Mouse (Mus musculus): ENCODE data around the gene Scpep1. TPM values are rescaled to one million over a fixed set of nuclear protein-coding genes. Genes with fewer than 3 reads are reported as not detected.
"Not testable (repeated sequence)": the region's sequence is repeated elsewhere in the genome, so short reads cannot be mapped to it uniquely, and the experiment has no call there.

Gene Scpep1
- polyA plus RNA-seq, 1 experiment from 2014 or later = 37.9 TPM

DNA sequence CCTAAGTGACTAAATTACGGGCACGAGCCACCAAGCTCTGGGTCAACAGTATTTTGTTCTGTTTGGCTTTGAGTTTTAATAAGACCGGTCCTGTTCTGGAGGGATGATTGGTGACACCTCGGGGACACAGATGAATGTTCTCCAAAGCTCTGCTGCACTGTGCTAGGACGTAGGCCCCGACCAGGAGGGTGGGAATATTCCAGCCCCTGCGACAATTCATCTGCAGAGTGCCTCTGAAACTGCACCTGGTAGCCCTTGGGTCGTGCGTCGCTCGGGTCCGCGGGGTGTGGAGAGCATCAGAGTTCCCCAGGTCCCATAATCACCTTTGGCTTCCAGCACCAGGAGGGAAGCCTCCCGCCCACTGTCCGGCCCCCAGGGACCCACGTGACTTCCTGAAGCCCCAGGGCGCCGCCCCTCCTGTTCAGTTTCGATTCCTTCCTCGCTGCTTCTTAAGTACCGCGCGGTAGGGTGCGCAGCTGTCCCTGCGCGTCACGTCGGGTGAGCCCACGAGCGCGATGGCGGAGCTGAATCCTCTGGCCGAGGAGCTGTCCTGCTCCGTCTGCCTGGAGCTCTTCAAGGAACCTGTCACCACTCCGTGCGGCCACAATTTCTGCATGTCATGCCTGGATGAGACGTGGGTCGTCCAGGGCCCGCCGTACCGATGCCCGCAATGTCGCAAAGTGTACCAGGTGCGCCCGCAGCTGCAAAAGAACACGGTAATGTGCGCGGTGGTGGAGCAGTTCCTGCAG, 43.9 kb upstream of the Scpep1 start, which contains the start of gene Trim25:
Gene Trim25, plus strand, starts transcription at position 403 of the 749 bp plus-strand sequence.
- peak within 1 kb of the TSS; percentile 33 for H3K4me3 ChIP-seq (ENCODE audit: low read depth, low read length)
- ATAC-seq = no peak
- H3K4me2 ChIP-seq (ENCODE audit: low read length) = peak within 1 kb of the TSS; percentile 44
- no peaks in the 10 kb centered on the region for H3K4me1 ChIP-seq (ENCODE audit: control insufficient read depth, insufficient read depth, low read length)
- no peak within 1 kb of the TSS for H3K27ac ChIP-seq (ENCODE audit: low read length)
- peaks cover 25% of the 10 kb centered on the region for H3K27me3 ChIP-seq (ENCODE audit: control insufficient read depth, insufficient read depth, low read depth, low read length)
- no peaks in the 10 kb centered on the region for H3K36me3 ChIP-seq (ENCODE audit: control insufficient read depth, insufficient read depth, low read length)
- 4% methylated on average over 48 of the region's 48 CpGs for WGBS
- H3K9me3 ChIP-seq (replicated peaks; ENCODE audit: control insufficient read depth, low read length, poor library complexity, severe bottlenecking) = no peaks in the 10 kb centered on the region
- H3K9ac ChIP-seq (ENCODE audit: low read depth, low read length) = peak within 1 kb of the TSS; percentile 22

DNA sequence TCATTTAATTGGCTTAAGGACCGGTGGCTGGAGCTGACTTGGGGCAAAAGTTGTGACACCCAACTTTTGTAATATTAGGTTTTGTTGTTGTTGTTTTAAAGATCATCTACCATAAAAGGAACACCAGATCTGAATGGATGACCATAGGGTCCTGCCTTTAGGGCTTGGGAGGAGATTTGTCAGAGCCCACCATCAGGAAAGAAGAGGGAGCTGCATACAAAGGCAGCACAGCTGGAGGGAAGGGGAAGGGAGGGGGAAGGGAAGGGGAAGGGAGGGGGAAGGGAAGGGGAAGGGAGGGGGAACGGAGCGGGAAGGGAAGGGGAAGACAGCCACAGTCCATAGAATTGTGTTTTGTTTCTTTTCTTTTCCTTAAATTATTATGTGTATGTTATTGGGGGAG, 43.1 kb upstream of the Scpep1 start:
- WGBS = 20% methylated on average over 3 of the region's 3 CpGs
- no peak for ATAC-seq

DNA sequence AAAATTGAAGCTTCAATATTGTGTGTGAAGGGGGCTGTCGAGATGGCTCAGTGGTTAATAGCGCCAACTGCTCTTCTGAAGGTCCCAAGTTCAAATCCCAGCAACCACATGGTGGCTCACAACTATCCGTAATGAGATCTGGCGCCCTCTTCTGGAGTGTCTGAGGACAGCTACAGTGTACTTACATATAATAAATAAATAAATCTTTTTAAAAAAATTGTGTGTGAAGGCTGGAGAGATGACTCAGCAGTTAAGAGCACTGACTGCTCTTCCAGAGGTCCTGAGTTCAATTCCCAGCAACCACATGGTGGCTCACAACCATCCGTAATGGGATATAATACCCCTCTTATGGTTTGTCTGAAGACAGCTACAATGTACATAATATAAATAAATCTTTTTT, 42.1 kb upstream of the Scpep1 start:
- not testable (repeated sequence) for H3K9ac ChIP-seq (ENCODE audit: low read depth, low read length); H3K4me3 ChIP-seq (ENCODE audit: low read depth, low read length); H3K4me2 ChIP-seq (ENCODE audit: low read length); H3K36me3 ChIP-seq (ENCODE audit: control insufficient read depth, insufficient read depth, low read length); H3K4me1 ChIP-seq (ENCODE audit: control insufficient read depth, insufficient read depth, low read length); H3K9me3 ChIP-seq (replicated peaks; ENCODE audit: control insufficient read depth, low read length, poor library complexity, severe bottlenecking); H3K27ac ChIP-seq (ENCODE audit: low read length); ATAC-seq
- H3K27me3 ChIP-seq (ENCODE audit: control insufficient read depth, insufficient read depth, low read depth, low read length) = peaks cover 25% of the 10 kb centered on the region
- WGBS = 83% methylated on average over 5 of the region's 5 CpGs

More for the DNA sequence above, 43.1 kb upstream of the Scpep1 start:
- no peaks in the 10 kb centered on the region for H3K4me1 ChIP-seq (ENCODE audit: control insufficient read depth, insufficient read depth, low read length)
- no peak overlapping the region for H3K4me2 ChIP-seq (ENCODE audit: low read length)
- peaks cover 25% of the 10 kb centered on the region for H3K27me3 ChIP-seq (ENCODE audit: control insufficient read depth, insufficient read depth, low read depth, low read length)
- H3K4me3 ChIP-seq (ENCODE audit: low read depth, low read length) = no peak overlapping the region
- no peak overlapping the region for H3K27ac ChIP-seq (ENCODE audit: low read length)
- no peaks in the 10 kb centered on the region for H3K36me3 ChIP-seq (ENCODE audit: control insufficient read depth, insufficient read depth, low read length)
- no peak overlapping the region for H3K9ac ChIP-seq (ENCODE audit: low read depth, low read length)
- no peaks in the 10 kb centered on the region for H3K9me3 ChIP-seq (replicated peaks; ENCODE audit: control insufficient read depth, low read length, poor library complexity, severe bottlenecking)

DNA sequence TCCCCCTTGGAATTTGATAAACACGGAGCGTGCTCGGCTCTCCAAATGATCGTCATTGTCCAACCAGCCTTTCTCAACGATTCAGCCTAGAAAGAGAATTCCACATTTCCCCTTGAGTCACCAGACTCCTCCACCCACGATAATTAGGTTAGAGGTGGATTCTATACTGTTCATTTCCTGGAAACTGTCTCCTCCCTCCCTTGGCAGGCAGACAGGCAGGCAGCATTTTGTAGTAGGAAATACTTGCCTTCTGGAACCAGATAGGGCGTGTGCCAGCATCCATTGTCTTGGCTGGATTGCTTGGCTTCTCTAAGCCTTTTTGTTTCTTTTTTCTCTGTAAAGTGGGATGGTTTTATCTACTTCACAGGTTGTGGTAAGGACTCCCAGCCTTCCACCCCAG, 41.2 kb upstream of the Scpep1 start:
- no peaks in the 10 kb centered on the region for H3K9me3 ChIP-seq (replicated peaks; ENCODE audit: control insufficient read depth, low read length, poor library complexity, severe bottlenecking)
- ATAC-seq = no peak
- no peaks in the 10 kb centered on the region for H3K36me3 ChIP-seq (ENCODE audit: control insufficient read depth, insufficient read depth, low read length)
- H3K4me1 ChIP-seq (ENCODE audit: control insufficient read depth, insufficient read depth, low read length) = no peaks in the 10 kb centered on the region
- H3K4me3 ChIP-seq (ENCODE audit: low read depth, low read length) = no peak overlapping the region
- no peak overlapping the region for H3K27ac ChIP-seq (ENCODE audit: low read length)
- no peak overlapping the region for H3K9ac ChIP-seq (ENCODE audit: low read depth, low read length)
- no peak overlapping the region for H3K4me2 ChIP-seq (ENCODE audit: low read length)
- peaks cover 25% of the 10 kb centered on the region for H3K27me3 ChIP-seq (ENCODE audit: control insufficient read depth, insufficient read depth, low read depth, low read length)
- 73% methylated on average over 7 of the region's 7 CpGs for WGBS

DNA sequence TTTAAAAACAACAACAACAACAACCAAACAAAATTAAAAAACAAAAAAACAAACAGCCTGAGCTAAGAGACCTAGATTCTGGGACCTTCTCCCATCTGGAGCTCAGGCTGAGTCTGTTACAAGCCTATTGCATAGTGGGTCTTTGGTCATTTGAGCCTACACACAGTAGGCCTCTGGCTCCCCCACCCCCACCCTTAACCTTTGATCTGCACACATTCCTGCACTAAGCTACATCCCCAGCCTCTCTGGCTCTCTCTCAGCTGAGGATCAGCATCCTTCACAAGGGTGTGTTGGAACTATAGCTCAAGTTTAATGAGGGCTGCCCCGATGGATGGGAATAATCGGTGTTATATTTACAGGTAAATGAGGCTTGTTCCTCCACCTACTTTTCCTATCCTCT, 40.4 kb upstream of the Scpep1 start:
- no peak for ATAC-seq
- H3K4me2 ChIP-seq (ENCODE audit: low read length) = no peak overlapping the region
- no peaks in the 10 kb centered on the region for H3K9me3 ChIP-seq (replicated peaks; ENCODE audit: control insufficient read depth, low read length, poor library complexity, severe bottlenecking)
- peaks cover 25% of the 10 kb centered on the region for H3K27me3 ChIP-seq (ENCODE audit: control insufficient read depth, insufficient read depth, low read depth, low read length)
- no peak overlapping the region for H3K4me3 ChIP-seq (ENCODE audit: low read depth, low read length)
- WGBS = 93% methylated on average over 2 of the region's 2 CpGs
- no peak overlapping the region for H3K27ac ChIP-seq (ENCODE audit: low read length)
- peaks cover 6% of the 10 kb centered on the region for H3K36me3 ChIP-seq (ENCODE audit: control insufficient read depth, insufficient read depth, low read length)
- no peak overlapping the region for H3K9ac ChIP-seq (ENCODE audit: low read depth, low read length)
- no peaks in the 10 kb centered on the region for H3K4me1 ChIP-seq (ENCODE audit: control insufficient read depth, insufficient read depth, low read length)

DNA sequence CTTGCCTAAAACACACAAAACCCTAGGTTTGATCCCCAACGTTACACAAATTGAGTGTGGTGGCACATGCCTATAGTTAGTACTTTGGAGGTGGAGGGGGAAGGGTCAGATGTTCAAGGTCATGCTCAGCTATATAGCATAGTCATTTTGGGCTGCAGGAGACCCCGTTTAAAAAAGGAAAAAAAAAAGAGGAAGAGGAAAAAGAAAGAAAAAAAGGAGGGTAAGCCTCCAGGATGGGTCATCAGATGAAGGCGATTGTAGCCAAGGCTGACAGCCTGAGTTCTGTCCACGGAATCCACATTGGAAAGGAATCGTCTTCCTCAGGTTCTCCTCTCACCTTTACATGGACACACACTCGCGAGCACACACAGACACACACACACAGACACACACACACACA, 39.2 kb upstream of the Scpep1 start:
- Histone ChIP-seq H3K9ac (ENCODE audit: low read depth, low read length) (no peak overlapping the region), H3K4me3 (ENCODE audit: low read depth, low read length) (no peak overlapping the region), H3K9me3 (replicated peaks; ENCODE audit: control insufficient read depth, low read length, poor library complexity, severe bottlenecking) (no peaks in the 10 kb centered on the region), H3K27me3 (ENCODE audit: control insufficient read depth, insufficient read depth, low read depth, low read length) (peaks cover 15% of the 10 kb centered on the region), H3K4me1 (ENCODE audit: control insufficient read depth, insufficient read depth, low read length) (no peaks in the 10 kb centered on the region), H3K4me2 (ENCODE audit: low read length) (no peak overlapping the region), H3K36me3 (ENCODE audit: control insufficient read depth, insufficient read depth, low read length) (peaks cover 6% of the 10 kb centered on the region), H3K27ac (ENCODE audit: low read length) (no peak overlapping the region)
- WGBS = 90% methylated on average over 7 of the region's 7 CpGs
- ATAC-seq = no peak

DNA sequence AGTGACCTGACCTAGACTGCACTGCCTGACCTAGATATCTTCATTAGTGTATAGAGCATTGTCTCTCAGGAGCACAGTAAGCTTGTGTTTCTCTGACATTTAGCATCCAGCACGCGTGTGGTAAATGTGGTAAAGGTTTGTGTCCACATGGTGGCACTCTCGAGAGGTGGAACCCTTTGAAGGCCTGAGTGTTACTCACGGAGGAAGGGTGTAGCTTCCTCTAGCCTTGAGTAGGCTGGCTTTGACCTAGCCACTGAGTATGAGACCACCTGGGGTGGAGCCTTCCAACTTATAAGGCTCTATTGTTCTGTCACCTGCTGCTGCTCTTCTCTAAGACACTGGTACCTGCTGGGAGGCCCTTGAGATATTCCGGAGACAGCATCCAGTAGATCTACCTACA, 38.4 kb upstream of the Scpep1 start:
- 20% methylated on average over 5 of the region's 5 CpGs for WGBS
- H3K9me3 ChIP-seq (replicated peaks; ENCODE audit: control insufficient read depth, low read length, poor library complexity, severe bottlenecking) = no peaks in the 10 kb centered on the region
- ATAC-seq = no peak

DNA sequence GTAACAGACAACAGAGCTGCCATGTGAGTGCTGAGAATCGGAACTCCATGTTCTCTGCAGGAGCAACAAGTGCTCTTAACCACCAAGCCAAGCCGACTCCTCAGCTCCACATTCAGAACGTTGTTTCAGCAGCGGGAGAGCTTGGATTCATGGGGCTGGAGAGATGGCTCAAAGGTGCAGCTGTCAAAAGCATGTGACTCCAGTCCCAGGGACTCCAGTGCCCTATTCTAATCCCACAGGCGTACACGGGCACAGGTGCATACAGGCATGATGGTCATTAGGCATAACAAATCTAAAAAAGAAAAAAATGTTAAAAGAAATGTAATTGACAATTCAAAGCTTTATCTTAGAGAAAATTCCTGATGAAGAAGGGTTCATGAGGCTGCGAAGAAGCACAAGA, 37.9 kb upstream of the Scpep1 start:
- no peaks in the 10 kb centered on the region for H3K4me1 ChIP-seq (ENCODE audit: control insufficient read depth, insufficient read depth, low read length)
- no peaks in the 10 kb centered on the region for H3K9me3 ChIP-seq (replicated peaks; ENCODE audit: control insufficient read depth, low read length, poor library complexity, severe bottlenecking)
- WGBS = 55% methylated on average over 7 of the region's 7 CpGs
- peaks cover 4% of the 10 kb centered on the region for H3K27me3 ChIP-seq (ENCODE audit: control insufficient read depth, insufficient read depth, low read depth, low read length)
- no peak overlapping the region for H3K4me3 ChIP-seq (ENCODE audit: low read depth, low read length)
- peaks cover 6% of the 10 kb centered on the region for H3K36me3 ChIP-seq (ENCODE audit: control insufficient read depth, insufficient read depth, low read length)
- no peak overlapping the region for H3K9ac ChIP-seq (ENCODE audit: low read depth, low read length)
- no peak overlapping the region for H3K27ac ChIP-seq (ENCODE audit: low read length)
- no peak for ATAC-seq
- H3K4me2 ChIP-seq (ENCODE audit: low read length) = no peak overlapping the region

More for the DNA sequence above, 38.4 kb upstream of the Scpep1 start:
- no peak overlapping the region for H3K4me2 ChIP-seq (ENCODE audit: low read length)
- peaks cover 6% of the 10 kb centered on the region for H3K27me3 ChIP-seq (ENCODE audit: control insufficient read depth, insufficient read depth, low read depth, low read length)
- H3K36me3 ChIP-seq (ENCODE audit: control insufficient read depth, insufficient read depth, low read length) = peaks cover 6% of the 10 kb centered on the region
- no peak overlapping the region for H3K27ac ChIP-seq (ENCODE audit: low read length)
- H3K4me1 ChIP-seq (ENCODE audit: control insufficient read depth, insufficient read depth, low read length) = no peaks in the 10 kb centered on the region
- no peak overlapping the region for H3K4me3 ChIP-seq (ENCODE audit: low read depth, low read length)
- H3K9ac ChIP-seq (ENCODE audit: low read depth, low read length) = no peak overlapping the region

DNA sequence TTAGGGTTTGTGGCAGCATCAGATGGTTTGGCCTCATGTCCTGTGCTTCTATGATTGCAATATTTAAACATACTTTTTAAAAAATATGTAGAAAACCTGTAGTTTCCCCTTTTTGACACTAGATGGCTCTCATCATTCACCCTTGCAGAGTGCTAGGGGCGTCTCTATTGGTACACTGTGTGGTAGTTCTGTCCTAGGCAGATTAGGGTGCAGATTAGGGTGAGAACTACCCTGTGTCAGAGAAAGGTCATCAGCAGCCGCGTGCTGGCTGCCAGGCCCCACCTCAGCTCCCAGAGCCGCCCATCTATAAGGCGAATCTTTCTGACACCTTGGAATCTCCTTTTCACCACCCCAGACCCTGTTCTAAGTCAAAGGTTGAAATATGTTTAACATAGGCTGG, 34.3 kb upstream of the Scpep1 start:
- Histone ChIP-seq H3K4me2 (ENCODE audit: low read length) (no peak overlapping the region), H3K4me1 (ENCODE audit: control insufficient read depth, insufficient read depth, low read length) (no peaks in the 10 kb centered on the region), H3K36me3 (ENCODE audit: control insufficient read depth, insufficient read depth, low read length) (peaks cover 21% of the 10 kb centered on the region), H3K27ac (ENCODE audit: low read length) (no peak overlapping the region), H3K27me3 (ENCODE audit: control insufficient read depth, insufficient read depth, low read depth, low read length) (no peaks in the 10 kb centered on the region), H3K9me3 (replicated peaks; ENCODE audit: control insufficient read depth, low read length, poor library complexity, severe bottlenecking) (no peaks in the 10 kb centered on the region), H3K4me3 (ENCODE audit: low read depth, low read length) (no peak overlapping the region), H3K9ac (ENCODE audit: low read depth, low read length) (no peak overlapping the region)
- 81% methylated on average over 5 of the region's 5 CpGs for WGBS
- no peak for ATAC-seq

Measured in midbrain, embryonic 16.5 days (tissue).